Mouse (Mus musculus): ENCODE data around the gene Hspa1a. TPM values are rescaled to one million over a fixed set of nuclear protein-coding genes. Genes with fewer than 3 reads are reported as not detected.
A peak's percentile ranks its signal among the peaks of the same experiment; 100 is the strongest.
"Not testable (repeated sequence)": the region's sequence is repeated elsewhere in the genome, so short reads cannot be mapped to it uniquely, and the experiment has no call there.

Gene Hspa1a
- polyA plus RNA-seq, 1 experiment from 2014 or later: 2.0 TPM

DNA sequence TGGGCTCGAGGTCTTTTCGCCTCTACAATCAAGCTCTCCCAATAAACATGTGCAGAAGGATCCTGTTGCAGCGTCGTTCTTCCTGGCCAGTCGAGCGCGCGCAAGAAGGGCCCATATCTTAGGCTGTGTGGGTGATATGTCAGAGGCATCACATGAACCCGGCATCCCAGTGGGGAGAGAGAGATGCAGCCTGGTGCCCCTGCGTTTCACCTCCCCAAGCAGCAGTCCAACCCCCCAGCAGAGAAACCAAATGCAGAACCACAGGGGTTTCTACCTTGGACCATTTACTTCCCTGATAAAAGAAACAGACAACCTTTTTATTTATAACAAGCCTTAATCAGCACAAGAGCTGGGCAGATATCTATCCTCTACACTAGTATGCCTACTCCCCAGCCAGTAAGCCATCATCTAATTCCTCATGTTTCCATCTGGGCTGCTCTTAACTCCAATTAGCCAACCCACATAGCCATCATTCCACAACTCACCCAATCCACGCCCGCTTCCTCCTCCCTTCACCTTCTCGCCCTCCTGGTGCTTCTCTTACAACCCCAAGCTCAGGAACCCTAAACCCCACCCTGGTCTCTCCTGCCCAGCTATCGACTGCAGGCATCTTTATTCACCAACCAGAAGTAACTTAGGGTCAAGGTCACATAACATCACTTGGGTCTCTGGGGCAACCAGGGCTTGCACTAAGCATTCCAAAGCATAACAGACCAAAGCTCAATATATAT is 24.6 kb upstream of the Hspa1a start:
- Histone ChIP-seq H3K9me3 (ENCODE audit: low read depth, low read length) (no peaks in the 10 kb centered on the region), H3K4me2 (peak overlapping the region; percentile 96), H3K4me3 (ENCODE audit: low read depth, low read length) (0 out of 2 replicates have a peak overlapping the region, but pooled peaks have one; percentile 6), H3K27me3 (ENCODE audit: insufficient read depth, low read length) (no peaks in the 10 kb centered on the region), H3K27ac (ENCODE audit: low read depth) (no peak overlapping the region), H3K36me3 (ENCODE audit: insufficient read depth) (peaks cover 29% of the 10 kb centered on the region), H3K9ac (no peak overlapping the region), H3K4me1 (ENCODE audit: insufficient read depth) (peaks cover 13% of the 10 kb centered on the region; the same call in 1 of the 2 replicates)
- ATAC-seq (ENCODE audit: insufficient read depth): no peak
- WGBS: 87% methylated on average over 12 of the region's 14 CpGs
- TF ChIP-seq CTCF (IDR thresholded peaks at IDR 0.05; ENCODE audit: low read depth): no peak
- no peak for DNase-seq

DNA sequence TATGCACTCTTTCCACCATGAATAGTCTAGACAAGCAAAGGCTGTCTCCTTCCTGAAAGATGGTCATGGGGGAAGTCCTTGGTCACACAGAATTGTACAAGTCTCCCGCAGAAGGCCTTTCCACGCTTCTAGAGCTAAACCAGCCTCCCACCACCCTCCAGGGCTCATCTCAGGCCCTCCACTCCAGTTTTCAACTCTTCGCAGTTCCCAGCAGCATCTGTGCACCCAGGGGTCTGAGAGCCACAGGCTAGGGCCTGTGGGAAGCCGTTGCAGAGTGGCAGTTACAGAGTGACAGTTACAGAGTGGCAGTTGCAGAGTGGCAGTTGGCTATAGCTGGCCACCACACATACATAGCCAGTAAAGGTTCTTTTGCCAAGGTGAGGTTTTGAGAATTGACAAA is 24.0 kb upstream of the Hspa1a start:
- peaks cover 13% of the 10 kb centered on the region; the same call in 1 of the 2 replicates for H3K4me1 ChIP-seq (ENCODE audit: insufficient read depth)
- DNase-seq; H3K9me3 ChIP-seq (ENCODE audit: low read depth, low read length); H3K9ac ChIP-seq; ATAC-seq (ENCODE audit: insufficient read depth); H3K27me3 ChIP-seq (ENCODE audit: insufficient read depth, low read length); H3K27ac ChIP-seq (ENCODE audit: low read depth); H3K4me2 ChIP-seq; H3K4me3 ChIP-seq (ENCODE audit: low read depth, low read length): not testable (repeated sequence)
- WGBS: 94% methylated on average over 4 of the region's 4 CpGs
- H3K36me3 ChIP-seq (ENCODE audit: insufficient read depth): peaks cover 34% of the 10 kb centered on the region

DNA sequence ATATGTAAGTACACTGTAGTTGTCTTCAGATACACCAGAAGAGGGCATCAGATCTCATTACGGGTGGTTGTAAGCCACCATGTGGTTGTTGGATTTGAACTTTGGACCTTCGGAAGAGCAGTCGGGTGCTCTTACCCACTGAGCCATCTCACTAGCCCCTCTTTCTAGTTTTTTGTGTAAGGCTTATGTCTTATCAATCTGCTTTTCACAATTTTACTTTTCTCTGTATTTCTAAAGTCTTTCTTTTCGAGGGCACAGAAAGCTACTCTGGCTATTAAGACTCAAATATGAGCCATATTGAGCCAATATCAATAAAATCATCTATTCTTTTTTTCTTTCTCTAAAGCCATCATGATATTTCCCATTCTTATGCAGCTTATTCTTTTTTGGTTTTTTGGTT is 23.2 kb upstream of the Hspa1a start:
- DNase-seq; H3K9me3 ChIP-seq (ENCODE audit: low read depth, low read length); H3K27ac ChIP-seq (ENCODE audit: low read depth); H3K4me2 ChIP-seq; H3K9ac ChIP-seq; H3K4me3 ChIP-seq (ENCODE audit: low read depth, low read length); H3K27me3 ChIP-seq (ENCODE audit: insufficient read depth, low read length); ATAC-seq (ENCODE audit: insufficient read depth): not testable (repeated sequence)
- Histone ChIP-seq H3K4me1 (ENCODE audit: insufficient read depth) (peaks cover 13% of the 10 kb centered on the region; the same call in 1 of the 2 replicates), H3K36me3 (ENCODE audit: insufficient read depth) (peaks cover 41% of the 10 kb centered on the region)
- 89% methylated on average over 4 of the region's 4 CpGs for WGBS

DNA sequence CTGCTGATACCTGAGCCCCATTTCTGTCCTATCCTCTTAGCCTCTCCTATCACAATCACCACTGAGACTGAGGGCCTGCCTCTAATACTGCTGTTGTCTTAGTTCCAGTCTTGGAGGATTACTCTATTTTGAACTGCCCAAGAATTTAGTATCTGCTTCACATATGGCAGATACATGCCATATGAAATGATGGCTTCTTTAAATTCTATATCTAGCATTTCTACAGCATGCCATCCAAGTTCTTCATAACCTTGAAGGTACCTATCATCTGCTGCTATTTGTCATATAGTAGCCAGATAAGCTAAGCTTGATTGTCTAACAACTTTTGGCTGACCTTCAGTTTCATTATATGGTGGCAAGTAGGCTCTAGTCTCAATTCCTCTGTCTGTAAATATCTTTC is 22.8 kb upstream of the Hspa1a start:
- H3K9me3 ChIP-seq (ENCODE audit: low read depth, low read length): no peaks in the 10 kb centered on the region
- H3K36me3 ChIP-seq (ENCODE audit: insufficient read depth): peaks cover 43% of the 10 kb centered on the region
- H3K27ac ChIP-seq (ENCODE audit: low read depth): no peak overlapping the region
- peaks cover 13% of the 10 kb centered on the region; the same call in 1 of the 2 replicates for H3K4me1 ChIP-seq (ENCODE audit: insufficient read depth)
- no peak overlapping the region for H3K4me3 ChIP-seq (ENCODE audit: low read depth, low read length)
- no peak for ATAC-seq (ENCODE audit: insufficient read depth)
- no peaks in the 10 kb centered on the region for H3K27me3 ChIP-seq (ENCODE audit: insufficient read depth, low read length)
- no peak for TF ChIP-seq CTCF (IDR thresholded peaks at IDR 0.05; ENCODE audit: low read depth)
- no peak overlapping the region for H3K9ac ChIP-seq
- DNase-seq: no peak
- H3K4me2 ChIP-seq: no peak overlapping the region

DNA sequence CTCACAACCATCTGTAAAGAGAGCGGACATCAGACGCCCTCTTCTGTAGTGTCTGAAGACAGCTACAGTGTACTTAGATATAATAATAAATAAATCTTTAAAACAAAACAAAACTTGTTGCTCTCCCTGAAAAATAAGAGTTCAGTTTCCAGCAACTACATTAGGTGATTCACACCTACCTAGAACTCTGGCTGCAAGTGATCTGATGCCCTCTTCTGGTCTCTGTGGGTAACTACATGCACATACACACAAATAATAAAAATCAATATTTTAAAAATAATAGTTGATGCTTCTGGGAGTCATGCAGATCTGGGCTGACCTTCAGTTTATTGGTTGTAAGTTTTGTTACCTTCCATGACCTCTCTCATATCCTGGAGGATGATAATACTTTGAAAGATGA is 12.3 kb upstream of the Hspa1a start:
- 75% methylated on average over 2 of the region's 2 CpGs for WGBS

GRCm38 (mm10) chr17:34982328-34982727 is 10.4 kb upstream of the Hspa1a start:
- DNase-seq: peak; percentile 36
- H3K27me3 ChIP-seq (ENCODE audit: insufficient read depth, low read length): no peaks in the 10 kb centered on the region
- peak overlapping the region; percentile 94 for H3K9ac ChIP-seq
- under 1% methylated on average over 15 of the region's 15 CpGs for WGBS
- H3K4me2 ChIP-seq: peak overlapping the region; percentile 91
- no peak for TF ChIP-seq CTCF (IDR thresholded peaks at IDR 0.05; ENCODE audit: low read depth)
- no peaks in the 10 kb centered on the region for H3K9me3 ChIP-seq (ENCODE audit: low read depth, low read length)
- ATAC-seq (ENCODE audit: insufficient read depth): no peak; the same call in 1 of the 2 replicates
- H3K4me1 ChIP-seq (ENCODE audit: insufficient read depth): no peaks in the 10 kb centered on the region
- peaks cover 25% of the 10 kb centered on the region for H3K36me3 ChIP-seq (ENCODE audit: insufficient read depth)
- peak overlapping the region; percentile 99 for H3K27ac ChIP-seq (ENCODE audit: low read depth)
- H3K4me3 ChIP-seq (ENCODE audit: low read depth, low read length): peak overlapping the region; percentile 96

More for the DNA sequence above, 12.3 kb upstream of the Hspa1a start:
- Histone ChIP-seq H3K4me2 (no peak overlapping the region), H3K27me3 (ENCODE audit: insufficient read depth, low read length) (no peaks in the 10 kb centered on the region), H3K4me1 (ENCODE audit: insufficient read depth) (no peaks in the 10 kb centered on the region), H3K27ac (ENCODE audit: low read depth) (no peak overlapping the region), H3K9ac (no peak overlapping the region), H3K9me3 (ENCODE audit: low read depth, low read length) (no peaks in the 10 kb centered on the region), H3K36me3 (ENCODE audit: insufficient read depth) (peaks cover 33% of the 10 kb centered on the region), H3K4me3 (ENCODE audit: low read depth, low read length) (no peak overlapping the region)
- no peak for ATAC-seq (ENCODE audit: insufficient read depth)
- peak; percentile 67 for DNase-seq
- peak; percentile 71 for TF ChIP-seq CTCF (IDR thresholded peaks at IDR 0.05; ENCODE audit: low read depth)

DNA sequence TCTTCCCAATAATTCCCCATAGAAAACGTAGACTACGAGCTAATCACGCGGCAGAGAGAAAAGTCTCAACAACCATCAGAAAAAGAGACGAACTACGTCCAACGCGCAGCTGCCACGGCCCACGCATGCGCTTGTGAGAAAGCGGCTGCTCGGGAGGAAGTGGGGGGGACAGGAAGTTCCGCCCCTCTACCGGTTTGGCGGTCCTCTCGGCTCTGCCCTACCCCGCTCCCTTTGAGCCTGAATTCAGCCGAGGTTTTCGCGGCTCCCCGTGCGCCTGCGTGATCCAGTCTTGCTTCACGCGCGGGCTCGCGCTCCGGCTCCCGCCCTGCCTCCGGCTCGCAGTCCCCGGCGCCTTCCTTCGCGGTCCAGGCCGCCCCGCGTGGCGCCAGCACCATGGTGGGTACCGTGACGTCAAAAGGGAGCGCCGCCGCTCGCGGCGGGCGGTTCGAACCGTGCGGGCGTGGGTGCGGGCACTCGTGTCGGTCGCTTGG is 9.8 kb upstream of the Hspa1a start, which contains the start of gene Lsm2:
TSS of gene Lsm2 (plus strand) at position 173 of the 491 bp plus-strand sequence.
- H3K36me3 ChIP-seq (ENCODE audit: insufficient read depth): peaks cover 23% of the 10 kb centered on the region
- peak within 1 kb of the TSS; percentile 94 for H3K9ac ChIP-seq
- no peaks in the 10 kb centered on the region for H3K4me1 ChIP-seq (ENCODE audit: insufficient read depth)
- H3K9me3 ChIP-seq (ENCODE audit: low read depth, low read length): no peaks in the 10 kb centered on the region
- peak within 1 kb of the TSS; percentile 96 for H3K4me3 ChIP-seq (ENCODE audit: low read depth, low read length)
- WGBS: 1% methylated on average over 58 of the region's 58 CpGs
- peak within 1 kb of the TSS; percentile 99 for H3K27ac ChIP-seq (ENCODE audit: low read depth)
- H3K4me2 ChIP-seq: peak within 1 kb of the TSS; percentile 91
- ATAC-seq (ENCODE audit: insufficient read depth) (peak; percentile 94), DNase-seq (peak; percentile 96)
- H3K27me3 ChIP-seq (ENCODE audit: insufficient read depth, low read length): no peaks in the 10 kb centered on the region
- no peak for TF ChIP-seq CTCF (IDR thresholded peaks at IDR 0.05; ENCODE audit: low read depth)

All from lung, embryonic 14.5 days (tissue).